In the genomic region with DNA sequence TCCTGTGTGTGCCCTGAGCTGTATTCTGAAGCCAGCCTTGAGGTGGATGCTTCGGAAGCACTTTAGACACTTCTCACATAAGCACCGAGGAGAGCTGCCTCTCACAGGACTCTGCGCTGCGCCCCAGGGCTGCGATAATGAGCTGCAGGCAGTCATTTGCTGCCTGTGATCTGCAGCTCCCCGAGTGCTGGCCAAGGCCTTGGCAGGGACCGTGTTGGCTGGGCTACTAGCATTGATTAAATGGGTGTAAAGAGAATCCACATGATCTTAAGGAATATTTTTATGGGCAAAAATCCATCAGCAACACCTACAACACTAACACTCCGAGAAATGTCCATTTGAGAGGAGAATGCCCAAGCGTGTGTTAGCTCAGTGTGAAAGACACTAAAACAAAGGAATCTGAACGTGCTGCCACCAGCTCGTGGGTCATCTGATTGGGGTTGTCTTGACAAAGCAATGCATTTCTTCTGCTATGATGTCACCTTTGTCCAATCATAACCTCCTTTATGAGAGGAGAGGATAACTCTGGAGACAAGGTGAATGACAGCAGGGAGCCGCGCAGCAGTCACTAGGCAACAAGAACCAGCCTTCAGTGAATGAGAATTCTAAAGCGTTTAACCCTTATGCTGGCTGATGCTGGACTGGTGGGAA, we compare ENCODE assay signal across 8 mouse cellular contexts. TPM values are rescaled to one million over a fixed set of nuclear protein-coding genes. Genes with fewer than 3 reads are reported as not detected.
A peak's percentile ranks its signal among the peaks of the same experiment; 100 is the strongest.
DNase-seq lines count a peak whose midpoint lies in the region.

No protein-coding gene starts in this region.

- intact Hi-C loops in left cerebral cortex, postnatal 14 days (cut with DNase I) = no loop called here

- DNase-seq in brain, adult 2 months (ENCODE audit: low read depth, low spot score) = peak; percentile 83
- DNase-seq in cerebellum, postnatal 10 days = peak; percentile 78 to 84
- peak; percentile 32 to 40 for DNase-seq in frontal cortex, postnatal 14 days (ENCODE audit: low spot score in 2 of 2)
- peak; percentile 51 to 84 for DNase-seq in left cerebral cortex, postnatal 14 days (ENCODE audit: low spot score in 2 of 2)
- peak; percentile 35 for DNase-seq in right cerebral cortex, adult 18-20 months
- DNase-seq in kidney, postnatal 10 days = no peak
- no peak for DNase-seq in thymus, postnatal 25 days
- DNase-seq in kidney, postnatal 14 days = no peak

RNA-seq across cellular contexts. Expression of a gene that starts 35.7 kb away (rescaled TPM):
- 10 to 100 TPM; 67.4 to 78.8 TPM for total RNA-seq in left cerebral cortex, postnatal 14 days (2021)

RNA-seq across cellular contexts. Expression of a gene that starts 53.7 kb away (rescaled TPM):
- total RNA-seq in left cerebral cortex, postnatal 14 days (2021) = 10 to 100 TPM; 11.5 to 12.1 TPM

Comparison
In these comparisons a context has a peak if more than half of its experiments do, and no peak if none do; other contexts are left out.
1. DNase-seq: peak in brain, adult 2 months (single experiment), cerebellum, postnatal 10 days (2 of 2), frontal cortex, postnatal 14 days (2 of 2), left cerebral cortex, postnatal 14 days (2 of 2) and right cerebral cortex, adult 18-20 months (single experiment); none in kidney, postnatal 10 days (single experiment), thymus, postnatal 25 days (single experiment) and kidney, postnatal 14 days (single experiment).